Mouse (Mus musculus): ENCODE data around the gene Vmn2r3. TPM values are rescaled to one million over a fixed set of nuclear protein-coding genes. Genes with fewer than 3 reads are reported as not detected.

The Vmn2r3 gene
- not detected for polyA plus RNA-seq (2014; fragmentation: Illumina TruSeq; extraction: RNeasy Lipid Tissue Mini Kit (QIAGEN cat#74804); ENCODE audit: low read depth, low replicate concordance)

DNA sequence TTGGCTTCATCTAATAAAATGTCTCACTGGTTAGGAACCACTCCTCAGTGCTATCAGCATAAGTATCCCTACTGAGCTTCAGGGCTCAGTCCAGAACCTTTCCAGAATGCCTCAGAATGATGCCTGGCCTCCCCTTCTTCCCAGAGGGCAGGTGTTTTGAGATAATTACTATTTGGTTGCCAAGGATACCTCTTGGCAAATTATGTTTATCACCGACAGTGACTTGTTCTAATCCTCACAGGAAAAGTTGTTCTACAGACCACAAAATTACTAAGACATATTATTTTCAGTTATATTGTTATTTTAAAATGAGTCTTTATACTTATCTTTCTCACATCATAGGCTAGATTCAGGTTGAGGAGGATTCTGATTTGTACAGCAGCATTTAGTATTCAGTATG lies at the start of gene Vmn2r3:
TSS of gene Vmn2r3 (minus strand) at position 101 of the 400 bp plus-strand sequence.

Other genes starting within 250 kb of the Vmn2r3 start
- 0.49 TPM for gene Vmn2r1, start 208.2 kb downstream of the Vmn2r3 start, polyA plus RNA-seq (2014; fragmentation: Illumina TruSeq; extraction: RNeasy Lipid Tissue Mini Kit (QIAGEN cat#74804); ENCODE audit: low read depth, low replicate concordance)
- gene Vmn2r2, start 147.8 kb downstream of the Vmn2r3 start, polyA plus RNA-seq (2014; fragmentation: Illumina TruSeq; extraction: RNeasy Lipid Tissue Mini Kit (QIAGEN cat#74804); ENCODE audit: low read depth, low replicate concordance) = not detected
- 0.90 TPM for gene Vmn2r4, start 125.7 kb upstream of the Vmn2r3 start, polyA plus RNA-seq (2014; fragmentation: Illumina TruSeq; extraction: RNeasy Lipid Tissue Mini Kit (QIAGEN cat#74804); ENCODE audit: low read depth, low replicate concordance)
- gene Vmn2r5, start 220.1 kb upstream of the Vmn2r3 start, polyA plus RNA-seq (2014; fragmentation: Illumina TruSeq; extraction: RNeasy Lipid Tissue Mini Kit (QIAGEN cat#74804); ENCODE audit: low read depth, low replicate concordance) = 0.10 TPM